Mouse (Mus musculus) limb, embryonic 10.5 days (tissue): ENCODE data around the gene Sppl2b. TPM values are rescaled to one million over a fixed set of nuclear protein-coding genes. Genes with fewer than 3 reads are reported as not detected.
"Not testable (repeated sequence)": the region's sequence is repeated elsewhere in the genome, so short reads cannot be mapped to it uniquely, and the experiment has no call there.

Experiments
- DNase-seq: peaks from one replicate; pipeline ENCODE4 v3.0.0-alpha.2; 2017; ENCODE audit warnings: low spot score
- H3K27ac ChIP-seq: fragments of 300-500 bp; sonication (generic); 2 replicates; pipeline ENCODE4 v1.5.1; 2016; ENCODE audit warnings: mild to moderate bottlenecking
- H3K27me3 ChIP-seq: fragments of 300-500 bp; sonication (generic); 2 replicates; pipeline ENCODE4 v1.6.1; 2016; ENCODE audit warnings: low read depth, mild to moderate bottlenecking; ENCODE audit not compliant: poor library complexity, severe bottlenecking
- H3K36me3 ChIP-seq: fragments of 300-500 bp; sonication (generic); 2 replicates; pipeline ENCODE4 v1.6.1; 2016; ENCODE audit warnings: mild to moderate bottlenecking, moderate library complexity
- H3K4me1 ChIP-seq: fragments of 300-500 bp; sonication (generic); 2 replicates; pipeline ENCODE4 v1.6.1; 2016
- H3K4me3 ChIP-seq: fragments of 300-500 bp; sonication (generic); 2 replicates; pipeline ENCODE4 v1.5.1; 2016; ENCODE audit warnings: mild to moderate bottlenecking, moderate library complexity
- H3K9me3 ChIP-seq: fragments of 300-500 bp; sonication (generic); replicated peaks from 2 replicates; pipeline ENCODE4 v1.6.1; 2016; ENCODE audit warnings: mild to moderate bottlenecking
- WGBS: fragments of 180-500 bp; shearing (Covaris S2); methylation state at CpG from one replicate; pipeline ENCODE4 v1.1.7; 2016; 5-methylcytosine and 5-hydroxymethylcytosine counted together
- polyA plus RNA-seq: library from polyadenylated mRNA; unstranded; fragments of >200 nt; fragmentation: Nextera tagmentation; extraction: Ambion mirVana; gene quantifications from 2 replicates; pipeline ENCODE4 v1.2.1, GENCODE M21; 2016

Sppl2b gene
- polyA plus RNA-seq, 1 experiment from 2014 or later, result 48.5 TPM

- whole genome bisulfite sequencing, result 87% methylated on average over 10 of the region's 10 CpGs
- Histone ChIP-seq H3K27ac (no peak overlapping the region), H3K36me3 (peaks cover 31% of the 10 kb centered on the region), H3K27me3 (peaks cover 10% of the 10 kb centered on the region), H3K9me3 (no peaks in the 10 kb centered on the region), H3K4me1 (peaks cover 41% of the 10 kb centered on the region), H3K4me3 (peak overlapping the region; percentile 94)
- DNase-seq, result no peak
Measured at GRCm38 (mm10) chr10:80827870-80828420, 27.1 kb upstream of the Sppl2b start.

GRCm38 (mm10) chr10:80828587-80828986, 26.5 kb upstream of the Sppl2b start:
- H3K9me3 ChIP-seq, DNase-seq, H3K27ac ChIP-seq: not testable (repeated sequence)
- 92% methylated on average over 9 of the region's 9 CpGs for WGBS
- Histone ChIP-seq H3K27me3 (peaks cover 16% of the 10 kb centered on the region), H3K4me3 (peak overlapping the region; percentile 94; the same call in 1 of the 2 replicates), H3K4me1 (peaks cover 41% of the 10 kb centered on the region), H3K36me3 (peaks cover 31% of the 10 kb centered on the region)

GRCm38 (mm10) chr10:80829359-80830278, 25.5 kb upstream of the Sppl2b start:
- WGBS, result 65% methylated on average over 1 of the region's 1 CpGs
- H3K4me1 ChIP-seq, result peaks cover 45% of the 10 kb centered on the region

GRCm38 (mm10) chr10:80831136-80831535, 23.9 kb upstream of the Sppl2b start:
- H3K4me1 ChIP-seq, result peaks cover 57% of the 10 kb centered on the region
- 3% methylated on average over 9 of the region's 9 CpGs for WGBS
- DNase-seq, result peak; percentile 78
- H3K27ac ChIP-seq, result no peak overlapping the region; the same call in 1 of the 2 replicates
- no peaks in the 10 kb centered on the region; the same call in 1 of the 2 replicates for H3K9me3 ChIP-seq
- no peak overlapping the region for H3K4me3 ChIP-seq
- peaks cover 31% of the 10 kb centered on the region for H3K36me3 ChIP-seq
- H3K27me3 ChIP-seq, result peaks cover 42% of the 10 kb centered on the region

More at GRCm38 (mm10) chr10:80829359-80830278, 25.5 kb upstream of the Sppl2b start:
- Histone ChIP-seq H3K27ac (no peak overlapping the region), H3K27me3 (peaks cover 26% of the 10 kb centered on the region), H3K4me3 (no peak overlapping the region; the same call in 1 of the 2 replicates), H3K36me3 (peaks cover 31% of the 10 kb centered on the region), H3K9me3 (no peaks in the 10 kb centered on the region; the same call in 1 of the 2 replicates)
- no peak for DNase-seq

GRCm38 (mm10) chr10:80832818-80833217, 22.3 kb upstream of the Sppl2b start:
- Histone ChIP-seq H3K9me3 (no peaks in the 10 kb centered on the region; the same call in 1 of the 2 replicates), H3K4me1 (peaks cover 64% of the 10 kb centered on the region), H3K27ac (no peak overlapping the region), H3K36me3 (peaks cover 28% of the 10 kb centered on the region), H3K4me3 (no peak overlapping the region), H3K27me3 (peaks cover 58% of the 10 kb centered on the region)
- 79% methylated on average over 7 of the region's 7 CpGs for WGBS
- DNase-seq, result no peak

GRCm38 (mm10) chr10:80835617-80836016, 19.5 kb upstream of the Sppl2b start:
- Histone ChIP-seq H3K36me3 (peaks cover 2% of the 10 kb centered on the region), H3K4me3 (peak overlapping the region; percentile 16), H3K9me3 (no peaks in the 10 kb centered on the region; the same call in 1 of the 2 replicates), H3K27me3 (peaks cover 76% of the 10 kb centered on the region), H3K4me1 (peaks cover 46% of the 10 kb centered on the region), H3K27ac (0 out of 2 replicates have a peak overlapping the region, but pooled peaks have one; percentile 4)
- WGBS, result 58% methylated on average over 30 of the region's 30 CpGs
- no peak for DNase-seq

GRCm38 (mm10) chr10:80836949-80837379, 18.1 kb upstream of the Sppl2b start:
- H3K27ac ChIP-seq, result no peak overlapping the region
- peaks cover 90% of the 10 kb centered on the region for H3K27me3 ChIP-seq
- 55% methylated on average over 7 of the region's 7 CpGs for WGBS
- peaks cover 38% of the 10 kb centered on the region for H3K4me1 ChIP-seq
- DNase-seq, result no peak
- H3K9me3 ChIP-seq, result no peaks in the 10 kb centered on the region; the same call in 1 of the 2 replicates
- no peaks in the 10 kb centered on the region; the same call in 1 of the 2 replicates for H3K36me3 ChIP-seq
- H3K4me3 ChIP-seq, result no peak overlapping the region; the same call in 1 of the 2 replicates

- no peaks in the 10 kb centered on the region; the same call in 1 of the 2 replicates for H3K9me3 ChIP-seq
- WGBS, result 7% methylated on average over 2 of the region's 2 CpGs
- H3K4me1 ChIP-seq, result peaks cover 38% of the 10 kb centered on the region
- H3K27me3 ChIP-seq, result peaks cover 90% of the 10 kb centered on the region
- H3K27ac ChIP-seq, result no peak overlapping the region; the same call in 1 of the 2 replicates
- DNase-seq, result no peak
- no peaks in the 10 kb centered on the region for H3K36me3 ChIP-seq
- H3K4me3 ChIP-seq, result no peak overlapping the region
Measured at GRCm38 (mm10) chr10:80837827-80838226, 17.2 kb upstream of the Sppl2b start.

GRCm38 (mm10) chr10:80838346-80838912, 16.6 kb upstream of the Sppl2b start:
- Histone ChIP-seq H3K36me3 (no peaks in the 10 kb centered on the region), H3K4me1 (peaks cover 39% of the 10 kb centered on the region), H3K9me3 (no peaks in the 10 kb centered on the region; the same call in 1 of the 2 replicates), H3K27ac (no peak overlapping the region), H3K27me3 (peaks cover 90% of the 10 kb centered on the region), H3K4me3 (no peak overlapping the region)
- no peak for DNase-seq
- 69% methylated on average over 2 of the region's 2 CpGs for WGBS

- DNase-seq, result no peak
- peaks cover 90% of the 10 kb centered on the region for H3K27me3 ChIP-seq
- H3K9me3 ChIP-seq, result no peaks in the 10 kb centered on the region
- H3K27ac ChIP-seq, result no peak overlapping the region
- WGBS, result 61% methylated on average over 6 of the region's 6 CpGs
- no peak overlapping the region for H3K4me3 ChIP-seq
- H3K4me1 ChIP-seq, result peaks cover 43% of the 10 kb centered on the region
- H3K36me3 ChIP-seq, result no peaks in the 10 kb centered on the region
Measured at GRCm38 (mm10) chr10:80839848-80840247, 15.2 kb upstream of the Sppl2b start.

- Histone ChIP-seq H3K36me3 (no peaks in the 10 kb centered on the region), H3K27ac (no peak overlapping the region), H3K4me3 (no peak overlapping the region), H3K27me3 (peaks cover 89% of the 10 kb centered on the region), H3K9me3 (no peaks in the 10 kb centered on the region), H3K4me1 (peaks cover 36% of the 10 kb centered on the region)
- no peak for DNase-seq
- 70% methylated on average over 2 of the region's 2 CpGs for WGBS
Measured at GRCm38 (mm10) chr10:80841685-80842084, 13.4 kb upstream of the Sppl2b start.

GRCm38 (mm10) chr10:80842334-80842733, 12.7 kb upstream of the Sppl2b start:
- no peak for DNase-seq
- H3K9me3 ChIP-seq, result no peaks in the 10 kb centered on the region
- 85% methylated on average over 15 of the region's 15 CpGs for WGBS
- no peak overlapping the region for H3K27ac ChIP-seq
- peaks cover 83% of the 10 kb centered on the region for H3K27me3 ChIP-seq
- H3K4me1 ChIP-seq, result peaks cover 30% of the 10 kb centered on the region
- H3K4me3 ChIP-seq, result no peak overlapping the region
- H3K36me3 ChIP-seq, result no peaks in the 10 kb centered on the region
